Mouse (Mus musculus): ENCODE measurements around the gene Vcan. TPM values are rescaled to one million over a fixed set of nuclear protein-coding genes. Genes with fewer than 3 reads are reported as not detected.
A peak's percentile ranks its signal among the peaks of the same experiment; 100 is the strongest.

Gene Vcan
- polyA plus RNA-seq, 1 experiment from 2014 or later: 119 TPM

GRCm38 (mm10) chr13:89668981-89669880 is 73.1 kb downstream of the Vcan start:
- H3K27ac ChIP-seq (replicated peaks; ENCODE audit: low read depth, low read length): 0 out of 2 replicates have a peak overlapping the region, but pooled peaks have one; percentile 24
- WGBS: 41% methylated on average over 10 of the region's 10 CpGs
- 0 out of 2 replicates have a peak, but pooled peaks have one; percentile 28 for ATAC-seq (ENCODE audit: insufficient number of reproducible peaks, low FRiP score, low TSS enrichment, low read depth)

GRCm38 (mm10) chr13:89668069-89668468 is 74.2 kb downstream of the Vcan start:
- no peak overlapping the region for H3K4me3 ChIP-seq (ENCODE audit: low read depth, low read length)
- H3K4me1 ChIP-seq (ENCODE audit: control insufficient read depth, insufficient read depth, low read length): no peaks in the 10 kb centered on the region
- ATAC-seq (ENCODE audit: insufficient number of reproducible peaks, low FRiP score, low TSS enrichment, low read depth) (no peak; the same call in 1 of the 2 replicates), DNase-seq (ENCODE audit: low spot score) (no peak)
- H3K27ac ChIP-seq (replicated peaks; ENCODE audit: low read depth, low read length): no peak overlapping the region
- 77% methylated on average over 1 of the region's 1 CpGs for WGBS
- H3K4me2 ChIP-seq (ENCODE audit: low read depth, severe bottlenecking): no peak overlapping the region
- no peaks in the 10 kb centered on the region for H3K9me3 ChIP-seq (ENCODE audit: control insufficient read depth, low read length)
- H3K36me3 ChIP-seq (ENCODE audit: control insufficient read depth, insufficient read depth, low read length): peaks cover 2% of the 10 kb centered on the region; the same call in 1 of the 2 replicates
- H3K27me3 ChIP-seq (ENCODE audit: control insufficient read depth, insufficient read depth, low read length): no peaks in the 10 kb centered on the region
- H3K9ac ChIP-seq (ENCODE audit: low read length): no peak overlapping the region

More at GRCm38 (mm10) chr13:89668981-89669880, 73.1 kb downstream of the Vcan start:
- Histone ChIP-seq H3K36me3 (ENCODE audit: control insufficient read depth, insufficient read depth, low read length) (peaks cover 2% of the 10 kb centered on the region; the same call in 1 of the 2 replicates), H3K9me3 (ENCODE audit: control insufficient read depth, low read length) (no peaks in the 10 kb centered on the region), H3K4me2 (ENCODE audit: low read depth, severe bottlenecking) (no peak overlapping the region), H3K27me3 (ENCODE audit: control insufficient read depth, insufficient read depth, low read length) (no peaks in the 10 kb centered on the region), H3K4me1 (ENCODE audit: control insufficient read depth, insufficient read depth, low read length) (no peaks in the 10 kb centered on the region), H3K4me3 (ENCODE audit: low read depth, low read length) (no peak overlapping the region), H3K9ac (ENCODE audit: low read length) (no peak overlapping the region)
- peak; percentile 32 for DNase-seq (ENCODE audit: low spot score)

GRCm38 (mm10) chr13:89661688-89662087 is 80.6 kb downstream of the Vcan start:
- no peaks in the 10 kb centered on the region for H3K9me3 ChIP-seq (ENCODE audit: control insufficient read depth, low read length)
- peaks cover 2% of the 10 kb centered on the region; the same call in 1 of the 2 replicates for H3K36me3 ChIP-seq (ENCODE audit: control insufficient read depth, insufficient read depth, low read length)
- no peaks in the 10 kb centered on the region for H3K4me1 ChIP-seq (ENCODE audit: control insufficient read depth, insufficient read depth, low read length)
- 82% methylated on average over 2 of the region's 2 CpGs for WGBS
- no peak overlapping the region for H3K4me2 ChIP-seq (ENCODE audit: low read depth, severe bottlenecking)
- no peak overlapping the region for H3K9ac ChIP-seq (ENCODE audit: low read length)
- no peaks in the 10 kb centered on the region for H3K27me3 ChIP-seq (ENCODE audit: control insufficient read depth, insufficient read depth, low read length)
- H3K4me3 ChIP-seq (ENCODE audit: low read depth, low read length): no peak overlapping the region
- H3K27ac ChIP-seq (replicated peaks; ENCODE audit: low read depth, low read length): no peak overlapping the region
- DNase-seq (ENCODE audit: low spot score): no peak
- no peak for ATAC-seq (ENCODE audit: insufficient number of reproducible peaks, low FRiP score, low TSS enrichment, low read depth)

GRCm38 (mm10) chr13:89657046-89657445 is 85.3 kb downstream of the Vcan start:
- H3K9ac ChIP-seq (ENCODE audit: low read length): no peak overlapping the region
- H3K27me3 ChIP-seq (ENCODE audit: control insufficient read depth, insufficient read depth, low read length): no peaks in the 10 kb centered on the region
- no peaks in the 10 kb centered on the region for H3K4me1 ChIP-seq (ENCODE audit: control insufficient read depth, insufficient read depth, low read length)
- H3K9me3 ChIP-seq (ENCODE audit: control insufficient read depth, low read length): no peaks in the 10 kb centered on the region
- DNase-seq (ENCODE audit: low spot score) (no peak), ATAC-seq (ENCODE audit: insufficient number of reproducible peaks, low FRiP score, low TSS enrichment, low read depth) (no peak)
- H3K27ac ChIP-seq (replicated peaks; ENCODE audit: low read depth, low read length): no peak overlapping the region
- 96% methylated on average over 11 of the region's 11 CpGs for WGBS
- no peak overlapping the region for H3K4me3 ChIP-seq (ENCODE audit: low read depth, low read length)
- no peaks in the 10 kb centered on the region; the same call in 1 of the 2 replicates for H3K36me3 ChIP-seq (ENCODE audit: control insufficient read depth, insufficient read depth, low read length)
- no peak overlapping the region for H3K4me2 ChIP-seq (ENCODE audit: low read depth, severe bottlenecking)

GRCm38 (mm10) chr13:89653279-89653678 is 89.0 kb downstream of the Vcan start:
- no peaks in the 10 kb centered on the region for H3K4me1 ChIP-seq (ENCODE audit: control insufficient read depth, insufficient read depth, low read length)
- H3K27me3 ChIP-seq (ENCODE audit: control insufficient read depth, insufficient read depth, low read length): no peaks in the 10 kb centered on the region
- ATAC-seq (ENCODE audit: insufficient number of reproducible peaks, low FRiP score, low TSS enrichment, low read depth) (no peak), DNase-seq (ENCODE audit: low spot score) (no peak)
- H3K36me3 ChIP-seq (ENCODE audit: control insufficient read depth, insufficient read depth, low read length): no peaks in the 10 kb centered on the region
- no peak overlapping the region for H3K27ac ChIP-seq (replicated peaks; ENCODE audit: low read depth, low read length)
- H3K4me2 ChIP-seq (ENCODE audit: low read depth, severe bottlenecking): no peak overlapping the region
- no peak overlapping the region for H3K4me3 ChIP-seq (ENCODE audit: low read depth, low read length)
- H3K9ac ChIP-seq (ENCODE audit: low read length): no peak overlapping the region
- 89% methylated on average over 2 of the region's 2 CpGs for WGBS
- H3K9me3 ChIP-seq (ENCODE audit: control insufficient read depth, low read length): no peaks in the 10 kb centered on the region

- no peak for DNase-seq (ENCODE audit: low spot score)
- no peak overlapping the region for H3K9ac ChIP-seq (ENCODE audit: low read length)
- H3K4me2 ChIP-seq (ENCODE audit: low read depth, severe bottlenecking): no peak overlapping the region
- no peaks in the 10 kb centered on the region for H3K36me3 ChIP-seq (ENCODE audit: control insufficient read depth, insufficient read depth, low read length)
- no peak overlapping the region for H3K4me3 ChIP-seq (ENCODE audit: low read depth, low read length)
- H3K27me3 ChIP-seq (ENCODE audit: control insufficient read depth, insufficient read depth, low read length): no peaks in the 10 kb centered on the region
- no peak for ATAC-seq (ENCODE audit: insufficient number of reproducible peaks, low FRiP score, low TSS enrichment, low read depth)
- no peak overlapping the region for H3K27ac ChIP-seq (replicated peaks; ENCODE audit: low read depth, low read length)
- no peaks in the 10 kb centered on the region for H3K9me3 ChIP-seq (ENCODE audit: control insufficient read depth, low read length)
- H3K4me1 ChIP-seq (ENCODE audit: control insufficient read depth, insufficient read depth, low read length): no peaks in the 10 kb centered on the region
- WGBS: 67% methylated on average over 1 of the region's 1 CpGs
These were observed 89.5 kb downstream of the Vcan start for GRCm38 (mm10) chr13:89652773-89653172.

GRCm38 (mm10) chr13:89645589-89645988 is 96.7 kb downstream of the Vcan start:
- ATAC-seq (ENCODE audit: insufficient number of reproducible peaks, low FRiP score, low TSS enrichment, low read depth): no peak
- Histone ChIP-seq H3K9me3 (ENCODE audit: control insufficient read depth, low read length) (no peaks in the 10 kb centered on the region), H3K4me2 (ENCODE audit: low read depth, severe bottlenecking) (no peak overlapping the region), H3K9ac (ENCODE audit: low read length) (no peak overlapping the region), H3K4me1 (ENCODE audit: control insufficient read depth, insufficient read depth, low read length) (no peaks in the 10 kb centered on the region), H3K4me3 (ENCODE audit: low read depth, low read length) (no peak overlapping the region), H3K36me3 (ENCODE audit: control insufficient read depth, insufficient read depth, low read length) (no peaks in the 10 kb centered on the region), H3K27ac (replicated peaks; ENCODE audit: low read depth, low read length) (no peak overlapping the region), H3K27me3 (ENCODE audit: control insufficient read depth, insufficient read depth, low read length) (no peaks in the 10 kb centered on the region)
- WGBS: 88% methylated on average over 2 of the region's 2 CpGs
- DNase-seq (ENCODE audit: low spot score): no peak

- Histone ChIP-seq H3K4me1 (ENCODE audit: control insufficient read depth, insufficient read depth, low read length) (no peaks in the 10 kb centered on the region), H3K36me3 (ENCODE audit: control insufficient read depth, insufficient read depth, low read length) (no peaks in the 10 kb centered on the region), H3K4me3 (ENCODE audit: low read depth, low read length) (no peak overlapping the region), H3K27ac (replicated peaks; ENCODE audit: low read depth, low read length) (no peak overlapping the region), H3K9ac (ENCODE audit: low read length) (no peak overlapping the region), H3K27me3 (ENCODE audit: control insufficient read depth, insufficient read depth, low read length) (no peaks in the 10 kb centered on the region), H3K4me2 (ENCODE audit: low read depth, severe bottlenecking) (no peak overlapping the region), H3K9me3 (ENCODE audit: control insufficient read depth, low read length) (no peaks in the 10 kb centered on the region)
- DNase-seq (ENCODE audit: low spot score): no peak
- no peak for ATAC-seq (ENCODE audit: insufficient number of reproducible peaks, low FRiP score, low TSS enrichment, low read depth)
- 74% methylated on average over 3 of the region's 3 CpGs for WGBS
These were observed 105.3 kb downstream of the Vcan start for GRCm38 (mm10) chr13:89637012-89637411.

All from limb, embryonic 11.5 days (tissue).